Mouse (Mus musculus): ENCODE measurements at regions not wholly inside any gene's neighbourhood (a gene's known extent, or its start where the extent isn't known, plus 50 kb on each side); places are given as distances from the start of the nearest gene placed in this dataset.

DNA sequence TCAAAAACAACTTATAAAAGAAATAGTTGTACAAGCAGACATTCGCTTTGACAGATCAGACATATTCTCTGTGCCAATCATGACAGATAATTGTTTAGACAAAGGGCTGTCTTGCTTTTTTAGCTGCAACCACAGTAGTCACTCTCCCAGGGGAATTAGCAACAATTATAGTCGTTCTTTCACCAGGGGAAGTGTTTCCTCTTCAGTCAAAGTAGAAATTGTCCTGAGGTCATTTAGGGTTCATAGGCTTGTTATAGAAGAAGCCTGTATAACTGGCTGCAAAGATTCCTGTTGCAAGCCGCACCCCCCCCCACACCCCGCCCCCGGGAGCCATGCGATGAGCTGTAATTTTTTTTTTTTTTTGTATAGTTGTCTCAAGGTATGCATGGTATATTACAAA lies 68.2 kb upstream of the Ptger4 start:
- TF ChIP-seq POLR2A (IDR thresholded peaks at IDR 0.05; ENCODE audit: insufficient read depth, low read depth, low read length) (no peak), CTCF (IDR thresholded peaks at IDR 0.05; ENCODE audit: insufficient read depth, low read depth, low read length) (no peak)
